Mouse (Mus musculus): ENCODE measurements around the gene Cald1.
A peak's percentile ranks its signal among the peaks of the same experiment; 100 is the strongest.

Cald1 gene

DNA sequence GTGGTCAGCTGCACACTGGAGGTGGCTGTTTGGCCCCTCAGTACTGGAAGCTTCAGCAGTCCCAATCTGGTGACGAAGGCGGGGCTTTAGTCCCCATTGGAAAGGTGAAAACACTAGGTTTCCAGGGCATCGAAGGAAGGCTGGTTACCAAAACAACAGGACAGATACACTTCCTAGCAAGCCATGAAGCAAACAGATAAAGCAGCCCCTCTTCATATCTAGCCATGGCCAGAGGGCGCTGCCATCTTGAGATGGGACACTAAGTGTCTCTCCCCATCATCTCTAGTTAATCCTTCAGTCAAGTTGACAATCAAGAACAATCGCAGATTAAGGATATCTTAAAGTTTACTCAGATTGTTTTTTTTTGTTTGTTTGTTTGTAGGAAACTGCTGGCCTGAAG lies 167.4 kb downstream of the Cald1 start:
- DNase-seq (ENCODE audit: low spot score) = no peak

DNA sequence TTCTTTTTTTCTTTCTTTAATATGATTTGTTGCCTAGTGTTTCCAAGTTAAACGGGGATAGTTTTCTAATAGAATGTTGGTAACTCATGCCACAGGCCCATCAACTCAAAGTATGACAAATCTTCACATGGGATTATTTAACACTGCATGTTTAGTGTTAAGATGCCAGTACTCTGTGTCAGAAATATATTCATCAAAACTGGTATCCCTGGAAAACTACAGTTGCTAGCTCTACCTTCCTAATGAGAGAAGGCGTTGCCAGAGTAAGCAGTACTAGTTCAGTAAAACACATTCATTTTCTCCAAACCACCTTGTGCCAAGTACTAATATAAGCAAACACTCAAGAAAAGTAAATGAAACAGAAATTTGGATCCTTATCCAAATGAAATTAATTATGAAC lies 171.7 kb downstream of the Cald1 start:
- no peak for DNase-seq (ENCODE audit: low spot score)

GRCm38 (mm10) chr6:34770491-34770890 lies 172.2 kb downstream of the Cald1 start:
- no peak for DNase-seq (ENCODE audit: low spot score)

DNA sequence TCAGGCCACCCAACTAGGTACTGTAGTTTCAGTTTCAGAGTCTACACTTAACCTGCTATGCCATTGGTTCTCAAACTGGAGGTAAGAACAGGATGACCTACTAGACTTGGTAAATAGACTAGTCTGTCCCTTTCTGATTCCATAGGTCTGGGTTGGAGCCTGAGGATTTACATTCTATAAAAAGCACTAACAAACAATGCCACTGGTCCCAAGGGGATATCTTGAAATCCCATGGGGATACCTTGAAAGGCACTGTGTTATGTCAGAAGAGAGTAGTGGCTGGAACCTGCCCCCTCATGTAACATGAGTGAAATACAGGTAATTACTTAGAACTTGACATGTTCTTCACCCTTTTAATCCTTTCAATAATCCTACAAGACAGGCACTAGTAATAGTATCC lies 178.1 kb downstream of the Cald1 start:
- DNase-seq (ENCODE audit: low spot score) = no peak

GRCm38 (mm10) chr6:34777094-34777493 lies 178.8 kb downstream of the Cald1 start:
- DNase-seq (ENCODE audit: low spot score) = no peak

DNA sequence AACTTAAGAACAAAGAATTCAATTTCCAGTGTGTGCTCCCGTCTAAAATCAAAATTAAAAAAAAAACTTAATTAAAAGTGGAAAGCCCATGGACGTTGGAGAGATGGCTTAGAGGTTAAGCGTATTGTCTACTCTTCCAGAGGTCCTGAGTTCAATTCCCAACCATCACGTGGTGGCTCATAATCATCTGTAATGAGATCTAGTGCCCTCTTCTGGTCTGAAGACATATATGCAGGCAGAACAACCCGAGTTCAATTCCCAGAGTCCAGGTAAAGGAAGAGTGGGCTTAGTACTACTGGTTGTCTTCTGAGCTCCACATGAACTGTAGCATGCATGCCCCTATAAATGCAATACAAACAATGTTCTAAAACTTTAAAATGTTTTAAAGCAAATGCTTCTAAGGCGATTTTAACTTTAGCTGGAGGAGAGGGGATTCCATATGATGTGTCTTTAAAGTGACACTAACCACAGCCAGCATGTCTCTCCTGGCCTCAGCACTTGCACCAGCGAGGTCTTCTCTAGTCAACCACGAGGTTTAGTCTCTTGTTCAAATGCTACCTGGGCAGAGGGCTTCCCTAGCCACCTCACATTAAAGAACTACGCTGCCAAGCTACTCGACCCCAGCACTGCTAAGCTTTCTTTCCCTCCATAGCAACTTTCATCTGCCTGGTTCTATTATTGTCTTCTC lies 179.8 kb downstream of the Cald1 start:
- DNase-seq (ENCODE audit: low spot score) = peak; percentile 8

- DNase-seq (ENCODE audit: low spot score) = peak; percentile 91
Measured at GRCm38 (mm10) chr6:34780231-34780942, 182.1 kb downstream of the Cald1 start, which contains the start of gene Agbl3. Gene Agbl3 (plus strand): TSS chr6:34780432.

DNA sequence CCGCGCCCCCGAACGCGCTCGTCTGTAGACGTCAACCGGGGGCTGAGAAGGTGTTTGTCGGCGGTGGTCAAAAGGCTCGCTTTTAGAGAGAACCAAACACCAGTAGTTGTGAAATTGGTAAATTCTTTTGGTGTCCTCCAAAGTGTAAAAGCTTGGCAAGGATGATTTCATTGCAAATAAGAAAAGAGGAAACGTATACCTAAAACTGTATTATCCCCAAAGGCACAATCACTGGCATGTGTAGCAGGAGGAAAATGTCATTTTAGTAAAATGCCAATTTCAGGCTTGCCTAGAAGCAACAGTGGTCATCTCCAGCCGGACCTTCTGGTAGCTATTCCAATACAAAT lies 182.6 kb downstream of the Cald1 start:
- no peak for DNase-seq (ENCODE audit: low spot score)

DNA sequence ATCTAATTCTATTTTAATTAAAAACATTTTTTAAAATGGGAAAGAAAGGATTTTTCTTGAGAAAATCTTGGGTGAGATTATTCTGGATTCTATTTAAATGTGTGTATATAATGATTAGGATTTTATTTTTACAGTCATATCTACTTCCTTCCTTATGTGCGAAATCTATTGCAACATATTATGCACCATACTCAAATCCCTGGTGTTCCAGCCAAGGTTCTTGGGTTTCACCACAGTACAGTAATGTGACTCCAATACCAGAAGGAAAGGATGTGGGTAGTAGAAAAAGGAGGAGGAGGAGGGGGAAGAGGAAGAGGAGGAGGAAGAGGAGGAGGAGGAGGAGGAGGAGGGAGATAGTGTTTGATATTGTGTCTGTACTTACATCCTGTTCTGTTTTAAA lies 184.2 kb downstream of the Cald1 start:
- no peak for DNase-seq (ENCODE audit: low spot score)

- DNase-seq (ENCODE audit: low spot score) = no peak
Measured at GRCm38 (mm10) chr6:34796881-34797280, 198.6 kb downstream of the Cald1 start.

- DNase-seq (ENCODE audit: low spot score) = no peak
Measured at GRCm38 (mm10) chr6:34797887-34798286, 199.6 kb downstream of the Cald1 start.

GRCm38 (mm10) chr6:34805582-34805981 lies 207.3 kb downstream of the Cald1 start:
- no peak for DNase-seq (ENCODE audit: low spot score)

- DNase-seq (ENCODE audit: low spot score) = no peak
Measured at GRCm38 (mm10) chr6:34810651-34811050, 212.4 kb downstream of the Cald1 start.

DNA sequence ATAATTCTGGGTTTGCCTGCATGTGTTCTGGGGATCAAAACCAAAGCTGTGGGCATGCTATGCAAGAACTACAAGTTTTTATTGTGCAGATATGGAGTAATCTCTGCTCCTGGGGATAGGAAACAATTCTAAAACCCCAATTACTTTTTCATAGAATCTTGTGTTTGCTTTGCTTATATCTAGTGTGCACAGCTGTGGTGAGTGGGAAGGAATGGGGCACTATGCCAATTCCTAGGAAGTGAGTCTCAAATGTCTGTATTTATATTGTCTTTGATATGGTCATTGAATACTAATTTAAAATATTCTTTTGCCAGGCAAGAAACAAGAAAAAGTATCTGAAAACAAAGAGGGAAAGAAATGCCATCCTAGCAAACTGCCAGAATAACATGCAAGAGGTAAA lies 226.1 kb downstream of the Cald1 start:
- DNase-seq (ENCODE audit: low spot score) = no peak

All from T-cell, adult 2 months (primary cell).